Mouse (Mus musculus) myocyte (in vitro differentiated cells): ENCODE results near the gene Cdyl2. TPM values are rescaled to one million over a fixed set of nuclear protein-coding genes. Genes with fewer than 3 reads are reported as not detected.
A peak's percentile ranks its signal among the peaks of the same experiment; 100 is the strongest.

Source experiments
- H3K27me3 ChIP-seq: one replicate; pipeline ENCODE4 v1.6.1; 2011; ENCODE audit not compliant: control insufficient read depth, insufficient read depth, insufficient read length
- H3K36me3 ChIP-seq: one replicate; pipeline ENCODE4 v1.6.1; 2011; ENCODE audit not compliant: control insufficient read depth, insufficient read depth
- H3K4me2 ChIP-seq: one replicate; pipeline ENCODE4 v1.6.1; 2011; ENCODE audit warnings: low read depth, control low read depth
- H3K4me3 ChIP-seq: one replicate; pipeline ENCODE4 v1.5.1; 2011; ENCODE audit warnings: mild to moderate bottlenecking, control low read depth, moderate library complexity
- H3K79me2 ChIP-seq: one replicate; pipeline ENCODE4 v1.6.1; 2011; ENCODE audit not compliant: control insufficient read depth, insufficient read depth
- H3ac ChIP-seq: one replicate; pipeline ENCODE4 v1.6.1; 2011; ENCODE audit not compliant: control insufficient read depth, insufficient read length
- CEBPB ChIP-seq: IDR thresholded peaks from 2 replicates; pipeline ENCODE4 v1.6.1; 2011; ENCODE audit warnings: mild to moderate bottlenecking, moderate library complexity; ENCODE audit not compliant: poor library complexity, insufficient read depth, severe bottlenecking
- E2F4 ChIP-seq: IDR thresholded peaks from one replicate; pipeline ENCODE4 v1.6.1; 2011; ENCODE audit warnings: mild to moderate bottlenecking, control low read depth, moderate library complexity; ENCODE audit not compliant: insufficient read depth
- MAX ChIP-seq: IDR thresholded peaks from one replicate; pipeline ENCODE4 v1.6.1; 2011; ENCODE audit warnings: low read depth, mild to moderate bottlenecking, control low read depth
- MYOD1 ChIP-seq, 3 experiments: IDR thresholded peaks; one replicate each; pipeline ENCODE4 v1.6.1; 2011; ENCODE audit warnings: control low read depth in 2 of 3, low read depth in 2 of 3, mild to moderate bottlenecking in 2 of 3, moderate library complexity in 1 of 3; ENCODE audit not compliant: insufficient read length in 2 of 3, control insufficient read depth in 1 of 3
- MYOG ChIP-seq, 3 experiments: IDR thresholded peaks; one replicate each; pipeline ENCODE4 v1.6.1; 2011; ENCODE audit warnings: control low read depth in 2 of 3, low read depth in 2 of 3, mild to moderate bottlenecking in 2 of 3; ENCODE audit not compliant: insufficient read length in 2 of 3, control insufficient read depth in 1 of 3, insufficient read depth in 1 of 3
- POLR2A ChIP-seq: IDR thresholded peaks from one replicate; pipeline ENCODE4 v1.6.1; 2011; ENCODE audit warnings: low read depth, mild to moderate bottlenecking, control low read depth, moderate library complexity; ENCODE audit not compliant: insufficient read length
- POLR2AphosphoS2 ChIP-seq: IDR thresholded peaks from one replicate; pipeline ENCODE4 v1.6.1; 2011; ENCODE audit warnings: low read depth, control low read depth; ENCODE audit not compliant: insufficient read length
- REST ChIP-seq: IDR thresholded peaks from one replicate; pipeline ENCODE4 v1.6.1; 2011; ENCODE audit warnings: mild to moderate bottlenecking, control low read depth, moderate library complexity; ENCODE audit not compliant: insufficient read depth, insufficient read length
- SRF ChIP-seq: IDR thresholded peaks from one replicate; pipeline ENCODE4 v1.6.1; 2011; ENCODE audit warnings: low read depth; ENCODE audit not compliant: control insufficient read depth, insufficient read length
- TCF12 ChIP-seq: IDR thresholded peaks from one replicate; pipeline ENCODE4 v1.6.1; 2011; ENCODE audit warnings: mild to moderate bottlenecking, control low read depth; ENCODE audit not compliant: poor library complexity, insufficient read depth, severe bottlenecking
- TCF3 ChIP-seq: IDR thresholded peaks from one replicate; pipeline ENCODE4 v1.6.1; 2011; ENCODE audit warnings: low read depth, control low read depth; ENCODE audit not compliant: insufficient read length
- USF1 ChIP-seq: IDR thresholded peaks from one replicate; pipeline ENCODE4 v1.6.1; 2011; ENCODE audit warnings: low read depth, mild to moderate bottlenecking, control low read depth, moderate library complexity
- polyA plus RNA-seq: library from polyadenylated mRNA; unstranded; fragments of >200 nt; fragmentation: generic; extraction: Trizol; gene quantifications from one replicate; pipeline ENCODE4 v1.2.1, GENCODE M21; 2012; ENCODE audit warnings: missing spikeins

Gene Cdyl2
- polyA plus RNA-seq, 1 experiment: 0.96 TPM

GRCm38 (mm10) chr8:116636396-116636795 is 96.4 kb downstream of the Cdyl2 start:
- H3K4me3 ChIP-seq: no peak overlapping the region
- no peaks in the 10 kb centered on the region for H3K36me3 ChIP-seq
- H3K4me2 ChIP-seq: no peak overlapping the region
- TF ChIP-seq POLR2A: no peak
- no peak for TF ChIP-seq MYOG (IDR thresholded peaks at IDR 0.05; ENCODE audit: control insufficient read depth in 1 of 3, insufficient read depth in 1 of 3, insufficient read length in 2 of 3, low read depth in 2 of 3)
- no peak for TF ChIP-seq E2F4
- TF ChIP-seq SRF: no peak
- TF ChIP-seq CEBPB: no peak
- no peak for TF ChIP-seq POLR2AphosphoS2
- no peak for TF ChIP-seq MYOD1 (IDR thresholded peaks at IDR 0.05; ENCODE audit: control insufficient read depth in 1 of 3, insufficient read length in 2 of 3, low read depth in 2 of 3)
- TF ChIP-seq MAX: no peak
- TF ChIP-seq TCF12: no peak
- no peak for TF ChIP-seq TCF3
- no peak for TF ChIP-seq USF1
- no peak for TF ChIP-seq REST
- H3ac ChIP-seq: no peak overlapping the region
- no peaks in the 10 kb centered on the region for H3K27me3 ChIP-seq
- no peaks in the 10 kb centered on the region for H3K79me2 ChIP-seq

- Histone ChIP-seq H3K4me2 (peak overlapping the region; percentile 5), H3K27me3 (no peaks in the 10 kb centered on the region), H3K4me3 (no peak overlapping the region), H3ac (no peak overlapping the region), H3K79me2 (no peaks in the 10 kb centered on the region), H3K36me3 (no peaks in the 10 kb centered on the region)
- peak; percentile 75 for TF ChIP-seq CEBPB
- no peak for TF ChIP-seq POLR2AphosphoS2
- no peak for TF ChIP-seq MAX
- TF ChIP-seq USF1: no peak
- no peak for TF ChIP-seq MYOD1 (IDR thresholded peaks at IDR 0.05; ENCODE audit: control insufficient read depth in 1 of 3, insufficient read length in 2 of 3, low read depth in 2 of 3)
Observed at GRCm38 (mm10) chr8:116635972-116636371, 96.8 kb downstream of the Cdyl2 start.

GRCm38 (mm10) chr8:116635261-116635660 is 97.5 kb downstream of the Cdyl2 start:
- H3K79me2 ChIP-seq: no peaks in the 10 kb centered on the region
- H3K4me3 ChIP-seq: no peak overlapping the region
- peak overlapping the region; percentile 21 for H3K4me2 ChIP-seq
- H3K36me3 ChIP-seq: no peaks in the 10 kb centered on the region
- TF ChIP-seq MYOD1 (IDR thresholded peaks at IDR 0.05; ENCODE audit: control insufficient read depth in 1 of 3, insufficient read length in 2 of 3, low read depth in 2 of 3) (no peak), USF1 (no peak), REST (no peak), MYOG (IDR thresholded peaks at IDR 0.05; ENCODE audit: control insufficient read depth in 1 of 3, insufficient read depth in 1 of 3, insufficient read length in 2 of 3, low read depth in 2 of 3) (no peak), TCF3 (no peak), CEBPB (no peak)
- no peak overlapping the region for H3ac ChIP-seq
- H3K27me3 ChIP-seq: no peaks in the 10 kb centered on the region

- TF ChIP-seq SRF (no peak), MYOG (IDR thresholded peaks at IDR 0.05; ENCODE audit: control insufficient read depth in 1 of 3, insufficient read depth in 1 of 3, insufficient read length in 2 of 3, low read depth in 2 of 3) (no peak), CEBPB (no peak), E2F4 (no peak), MAX (no peak), TCF12 (no peak), POLR2AphosphoS2 (no peak), USF1 (no peak), REST (no peak), TCF3 (no peak), POLR2A (no peak)
Observed at GRCm38 (mm10) chr8:116634436-116634835, 98.4 kb downstream of the Cdyl2 start.

GRCm38 (mm10) chr8:116633470-116634150 is 99.2 kb downstream of the Cdyl2 start:
- no peak overlapping the region for H3K4me2 ChIP-seq
- no peak overlapping the region for H3K4me3 ChIP-seq
- H3K27me3 ChIP-seq: no peaks in the 10 kb centered on the region
- no peaks in the 10 kb centered on the region for H3K36me3 ChIP-seq
- no peak for TF ChIP-seq SRF
- no peak for TF ChIP-seq MAX
- TF ChIP-seq POLR2AphosphoS2: no peak
- TF ChIP-seq POLR2A: no peak
- TF ChIP-seq MYOG (IDR thresholded peaks at IDR 0.05; ENCODE audit: control insufficient read depth in 1 of 3, insufficient read depth in 1 of 3, insufficient read length in 2 of 3, low read depth in 2 of 3): no peak
- no peak for TF ChIP-seq USF1
- no peak for TF ChIP-seq REST
- no peak for TF ChIP-seq MYOD1 (IDR thresholded peaks at IDR 0.05; ENCODE audit: control insufficient read depth in 1 of 3, insufficient read length in 2 of 3, low read depth in 2 of 3)
- no peak for TF ChIP-seq TCF3
- no peak for TF ChIP-seq TCF12
- TF ChIP-seq E2F4: no peak
- no peak for TF ChIP-seq CEBPB
- H3ac ChIP-seq: no peak overlapping the region
- H3K79me2 ChIP-seq: no peaks in the 10 kb centered on the region

More at GRCm38 (mm10) chr8:116634436-116634835, 98.4 kb downstream of the Cdyl2 start:
- H3ac ChIP-seq: no peak overlapping the region
- peak overlapping the region; percentile 9 for H3K4me2 ChIP-seq
- no peaks in the 10 kb centered on the region for H3K36me3 ChIP-seq
- no peaks in the 10 kb centered on the region for H3K27me3 ChIP-seq
- no peaks in the 10 kb centered on the region for H3K79me2 ChIP-seq
- H3K4me3 ChIP-seq: no peak overlapping the region
